Mouse (Mus musculus): Measurements from ENCODE around the gene AC109138.7.

DNA sequence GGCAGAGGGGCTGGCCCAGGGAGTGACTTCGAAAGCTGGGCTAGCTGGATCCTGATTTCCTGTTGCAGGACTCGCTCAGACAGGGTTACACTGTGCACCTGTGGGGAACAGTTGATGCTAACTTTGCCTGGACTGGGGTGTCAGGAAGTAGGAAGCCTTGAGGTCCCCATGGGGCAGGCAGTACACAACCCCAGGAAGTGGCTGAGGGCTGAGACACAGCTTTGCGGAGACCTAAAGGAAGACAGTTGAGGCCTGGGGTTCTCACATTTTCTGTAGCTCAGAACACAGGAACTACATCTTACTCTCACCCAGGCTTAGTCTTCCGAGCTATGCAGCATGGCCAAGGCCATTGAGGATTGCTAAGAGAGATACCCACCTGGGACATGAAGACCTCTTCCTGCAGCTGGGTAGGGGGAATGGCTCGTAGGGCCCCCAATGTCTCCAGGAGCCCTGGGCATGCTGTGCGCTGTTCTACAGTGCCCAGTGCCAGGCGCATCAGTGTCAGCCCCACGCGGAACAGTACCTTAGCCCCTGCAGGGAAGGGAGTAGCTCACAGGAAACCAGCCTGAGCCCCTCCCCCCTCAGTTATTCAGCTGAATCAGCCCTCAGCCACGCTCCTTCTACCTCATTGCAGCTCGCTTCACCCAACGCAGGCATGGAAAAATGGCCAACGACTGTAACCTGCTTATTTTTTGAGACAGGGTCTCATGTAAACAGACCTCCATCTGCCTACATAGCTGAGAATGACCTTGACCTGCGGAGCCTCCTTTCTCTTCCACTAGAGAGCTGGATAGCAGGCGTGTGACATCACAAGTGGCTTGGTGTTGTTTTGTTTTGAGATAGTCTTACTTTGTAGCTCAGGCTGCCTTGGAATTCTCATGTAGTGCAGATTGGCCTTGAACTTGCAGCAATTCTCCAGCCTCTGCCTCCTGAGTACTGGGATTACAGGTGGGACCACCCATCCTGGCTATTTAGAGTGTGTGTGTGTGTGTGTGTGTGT lies 28.9 kb upstream of the AC109138.7 start:
- TF ChIP-seq CTCF (IDR thresholded peaks at IDR 0.05) (no peak), EP300 (IDR thresholded peaks at IDR 0.05) (no peak)
